Mouse (Mus musculus) midbrain, postnatal 0 days (tissue): ENCODE measurements around the gene Lmtk3. TPM values are rescaled to one million over a fixed set of nuclear protein-coding genes. Genes with fewer than 3 reads are reported as not detected.
A peak's percentile ranks its signal among the peaks of the same experiment; 100 is the strongest.

ENCODE experiments used
- ATAC-seq: fragments of 200-750 bp; cut with Nextera tagmentation; 2 replicates; pipeline ENCODE4 v1.8.0; 2017; ENCODE audit warnings: moderate number of reproducible peaks, mild to moderate bottlenecking, moderate TSS enrichment, moderate library complexity; ENCODE audit not compliant: low FRiP score
- DNase-seq: peaks from one replicate; pipeline ENCODE4 v3.0.0-alpha.2; 2015; ENCODE audit warnings: low spot score
- H3K27ac ChIP-seq: fragments of 300-500 bp; sonication (generic); 2 replicates; pipeline ENCODE4 v1.5.1; 2014; ENCODE audit warnings: low read depth, mild to moderate bottlenecking, low read length, mixed read lengths
- H3K27me3 ChIP-seq: fragments of 300-500 bp; sonication (generic); 2 replicates; pipeline ENCODE4 v1.6.1; 2014; ENCODE audit warnings: low read length, control low read depth, mixed read lengths; ENCODE audit not compliant: insufficient read depth
- H3K36me3 ChIP-seq: fragments of 300-500 bp; sonication (generic); 2 replicates; pipeline ENCODE4 v1.6.1; 2014; ENCODE audit warnings: low read length, control low read depth, mixed read lengths; ENCODE audit not compliant: insufficient read depth
- H3K4me1 ChIP-seq: fragments of 300-500 bp; sonication (generic); 2 replicates; pipeline ENCODE4 v1.6.1; 2014; ENCODE audit warnings: mild to moderate bottlenecking, control low read depth, antibody characterized with exemption, low read length, mixed read lengths; ENCODE audit not compliant: insufficient read depth
- H3K4me2 ChIP-seq: fragments of 300-500 bp; sonication (generic); 2 replicates; pipeline ENCODE4 v1.6.1; 2014; ENCODE audit warnings: low read depth, mild to moderate bottlenecking, low read length, mixed read lengths; ENCODE audit not compliant: poor library complexity, severe bottlenecking
- H3K4me3 ChIP-seq: fragments of 300-500 bp; sonication (generic); 2 replicates; pipeline ENCODE4 v1.5.1; 2014; ENCODE audit warnings: low read depth, mild to moderate bottlenecking, low read length, moderate library complexity
- H3K9ac ChIP-seq: fragments of 300-500 bp; sonication (generic); replicated peaks from 2 replicates; pipeline ENCODE4 v1.6.1; 2014; ENCODE audit warnings: mild to moderate bottlenecking, low read length, moderate library complexity, mixed read lengths; ENCODE audit not compliant: poor library complexity, severe bottlenecking
- H3K9me3 ChIP-seq: fragments of 300-500 bp; sonication (generic); 2 replicates; pipeline ENCODE4 v1.6.1; 2016; ENCODE audit warnings: low read length, control low read depth
- CTCF ChIP-seq: IDR thresholded peaks from 2 replicates; pipeline ENCODE4 v1.5.1; 2016; ENCODE audit warnings: antibody characterized with exemption, mild to moderate bottlenecking
- WGBS: fragments of 180-500 bp; shearing (Covaris S2); extraction: QIAGEN DNeasy Blood & Tissue Kit; methylation state at CpG from one replicate; pipeline ENCODE4 v1.1.7; 2014; 5-methylcytosine and 5-hydroxymethylcytosine counted together
- polyA plus RNA-seq: library from polyadenylated mRNA; unstranded; fragments of >200 nt; fragmentation: Nextera tagmentation; extraction: Ambion mirVana; gene quantifications from 2 replicates; pipeline ENCODE4 v1.2.1, GENCODE M21; 2015
- total RNA-seq: library from RNA; depleted of rRNA; stranded (reverse); fragments of >200 nt; gene quantifications from 2 replicates; pipeline ENCODE4 v1.2.3, GENCODE M21; 2014

Lmtk3 gene
- total and polyA plus RNA-seq, 2 experiments from 2014 or later, result 19.1 to 170 TPM

GRCm38 (mm10) chr7:45802551-45802950 is 19.0 kb downstream of the Lmtk3 start:
- ATAC-seq, result no peak
- no peak for TF ChIP-seq CTCF
- no peak overlapping the region for H3K4me3 ChIP-seq
- no peak overlapping the region for H3K4me2 ChIP-seq
- H3K27me3 ChIP-seq, result no peaks in the 10 kb centered on the region
- 95% methylated on average over 6 of the region's 6 CpGs for WGBS
- peaks cover 53% of the 10 kb centered on the region for H3K36me3 ChIP-seq
- H3K4me1 ChIP-seq, result no peaks in the 10 kb centered on the region
- H3K9me3 ChIP-seq, result no peaks in the 10 kb centered on the region
- no peak for DNase-seq
- H3K9ac ChIP-seq, result no peak overlapping the region
- no peak overlapping the region for H3K27ac ChIP-seq

- H3K4me2 ChIP-seq, result no peak overlapping the region
- no peaks in the 10 kb centered on the region for H3K9me3 ChIP-seq
- H3K27ac ChIP-seq, result 0 out of 2 replicates have a peak overlapping the region, but pooled peaks have one; percentile 51
- TF ChIP-seq CTCF, result no peak
- H3K9ac ChIP-seq, result no peak overlapping the region
- no peak for ATAC-seq
- no peaks in the 10 kb centered on the region for H3K27me3 ChIP-seq
- no peaks in the 10 kb centered on the region for H3K4me1 ChIP-seq
- no peak for DNase-seq
- no peak overlapping the region for H3K4me3 ChIP-seq
- peaks cover 78% of the 10 kb centered on the region for H3K36me3 ChIP-seq
- WGBS, result 64% methylated on average over 5 of the region's 5 CpGs
Observed at GRCm38 (mm10) chr7:45805941-45806340, 22.4 kb downstream of the Lmtk3 start.

GRCm38 (mm10) chr7:45808471-45808870 is 24.9 kb downstream of the Lmtk3 start:
- 50% methylated on average over 4 of the region's 11 CpGs for WGBS
- DNase-seq (no peak), ATAC-seq (no peak; the same call in 1 of the 2 replicates)
- peak overlapping the region; percentile 32; the same call in 1 of the 2 replicates for H3K27ac ChIP-seq
- no peak overlapping the region for H3K9ac ChIP-seq
- peaks cover 74% of the 10 kb centered on the region for H3K36me3 ChIP-seq
- no peak for TF ChIP-seq CTCF
- no peak overlapping the region for H3K4me2 ChIP-seq
- H3K9me3 ChIP-seq, result no peaks in the 10 kb centered on the region
- H3K27me3 ChIP-seq, result no peaks in the 10 kb centered on the region
- H3K4me3 ChIP-seq, result no peak overlapping the region
- H3K4me1 ChIP-seq, result peaks cover 6% of the 10 kb centered on the region; the same call in 1 of the 2 replicates

GRCm38 (mm10) chr7:45809276-45810075 is 25.9 kb downstream of the Lmtk3 start:
- peak; percentile 21 for DNase-seq

GRCm38 (mm10) chr7:45812921-45813320 is 29.4 kb downstream of the Lmtk3 start:
- no peak for DNase-seq
- Histone ChIP-seq H3K27ac (peak overlapping the region; percentile 98; the same call in 1 of the 2 replicates), H3K9ac (peak overlapping the region; percentile 100), H3K4me3 (peak overlapping the region; percentile 92), H3K4me1 (peaks cover 13% of the 10 kb centered on the region), H3K9me3 (no peaks in the 10 kb centered on the region), H3K27me3 (no peaks in the 10 kb centered on the region), H3K4me2 (peak overlapping the region; percentile 77), H3K36me3 (peaks cover 46% of the 10 kb centered on the region)
- TF ChIP-seq CTCF, result no peak
- no peak for ATAC-seq
- 82% methylated on average over 8 of the region's 8 CpGs for WGBS

More at GRCm38 (mm10) chr7:45809276-45810075, 25.9 kb downstream of the Lmtk3 start:
- WGBS, result 83% methylated on average over 14 of the region's 14 CpGs
- no peak for ATAC-seq
- Histone ChIP-seq H3K36me3 (peaks cover 65% of the 10 kb centered on the region), H3K9me3 (no peaks in the 10 kb centered on the region), H3K4me1 (peaks cover 6% of the 10 kb centered on the region; the same call in 1 of the 2 replicates), H3K4me3 (no peak overlapping the region), H3K4me2 (no peak overlapping the region), H3K9ac (no peak overlapping the region), H3K27ac (no peak overlapping the region), H3K27me3 (no peaks in the 10 kb centered on the region)
- no peak for TF ChIP-seq CTCF
